Mouse (Mus musculus) erythroblast, embryonic 14.5 days (primary cell): ENCODE data around the gene Bloc1s1. TPM values are rescaled to one million over a fixed set of nuclear protein-coding genes. Genes with fewer than 3 reads are reported as not detected.
A peak's percentile ranks its signal among the peaks of the same experiment; 100 is the strongest.

ENCODE experiments used
- H3K27me3 ChIP-seq: 2 replicates; pipeline ENCODE4 v1.6.1; 2012; ENCODE audit warnings: inconsistent platforms; ENCODE audit not compliant: control insufficient read depth
- H3K36me3 ChIP-seq: 2 replicates; pipeline ENCODE4 v1.6.1; 2012; ENCODE audit warnings: mild to moderate bottlenecking, inconsistent platforms; ENCODE audit not compliant: control insufficient read depth
- H3K4me1 ChIP-seq: 2 replicates; pipeline ENCODE4 v1.6.1; 2012; ENCODE audit warnings: inconsistent platforms; ENCODE audit not compliant: control insufficient read depth
- H3K4me3 ChIP-seq: replicated peaks from 2 replicates; pipeline ENCODE3; 2012; ENCODE audit warnings: moderate library complexity, mild to moderate bottlenecking, inconsistent platforms
- H3K9me3 ChIP-seq: 2 replicates; pipeline ENCODE4 v1.6.1; 2012; ENCODE audit warnings: low read length, inconsistent platforms, mixed read lengths; ENCODE audit not compliant: control insufficient read depth
- GATA1 ChIP-seq: IDR thresholded peaks from 2 replicates; pipeline ENCODE4 v1.6.1; 2012; ENCODE audit warnings: low read length, inconsistent platforms, mixed read lengths
- TAL1 ChIP-seq: IDR thresholded peaks from 3 replicates; pipeline ENCODE4 v1.6.1; 2012; ENCODE audit warnings: low read length, inconsistent platforms, mixed read lengths
- polyA plus RNA-seq: library from polyadenylated mRNA; stranded (reverse); fragments of >175 nt; gene quantifications from 2 replicates; pipeline ENCODE4 v1.2.3, GENCODE M21; 2012

The Bloc1s1 gene
- 16.6 and 25.2 TPM in 2 replicates for polyA plus RNA-seq

DNA sequence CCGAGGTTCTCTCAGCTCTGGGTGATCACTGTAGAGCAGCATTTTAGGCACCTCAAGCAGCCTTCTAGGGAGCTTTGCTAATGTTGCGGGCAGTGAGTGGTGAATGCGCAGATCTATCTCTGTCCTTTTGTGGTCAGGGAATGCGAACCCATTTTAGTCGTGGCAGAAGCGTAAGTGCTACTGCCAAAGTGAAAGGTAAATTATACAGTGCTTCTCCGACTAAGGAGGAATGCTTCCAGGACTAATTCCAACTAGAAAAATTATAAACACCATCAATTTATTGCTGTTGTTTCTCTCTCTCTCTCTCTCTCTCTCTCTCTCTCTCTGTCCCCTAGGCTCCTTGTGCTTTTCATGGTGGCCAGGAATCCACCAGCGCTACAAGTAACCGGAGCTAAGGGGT lies at the start of gene Bloc1s1:
TSS of gene Bloc1s1 (minus strand) at position 101 of the 400 bp plus-strand sequence.
- peaks cover 28% of the 10 kb centered on the region for H3K4me1 ChIP-seq
- peaks cover 19% of the 10 kb centered on the region for H3K27me3 ChIP-seq
- no peaks in the 10 kb centered on the region for H3K9me3 ChIP-seq
- peaks cover 3% of the 10 kb centered on the region for H3K36me3 ChIP-seq
- H3K4me3 ChIP-seq = peak within 1 kb of the TSS; percentile 85
- no peak for TF ChIP-seq GATA1
- no peak for TF ChIP-seq TAL1

GRCm38 (mm10) chr10:128972841-128973240 lies 49.0 kb upstream of the Bloc1s1 start:
- peaks cover 10% of the 10 kb centered on the region for H3K27me3 ChIP-seq
- H3K36me3 ChIP-seq = no peaks in the 10 kb centered on the region
- H3K9me3 ChIP-seq = no peaks in the 10 kb centered on the region
- H3K4me3 ChIP-seq = no peak overlapping the region
- no peak for TF ChIP-seq GATA1
- no peak for TF ChIP-seq TAL1
- H3K4me1 ChIP-seq = no peaks in the 10 kb centered on the region

- Histone ChIP-seq H3K4me3 (no peak overlapping the region), H3K4me1 (no peaks in the 10 kb centered on the region), H3K27me3 (peaks cover 12% of the 10 kb centered on the region), H3K9me3 (no peaks in the 10 kb centered on the region), H3K36me3 (no peaks in the 10 kb centered on the region)
- TF ChIP-seq TAL1 = no peak
- no peak for TF ChIP-seq GATA1
Observed at GRCm38 (mm10) chr10:128970740-128971250, 47.0 kb upstream of the Bloc1s1 start.

DNA sequence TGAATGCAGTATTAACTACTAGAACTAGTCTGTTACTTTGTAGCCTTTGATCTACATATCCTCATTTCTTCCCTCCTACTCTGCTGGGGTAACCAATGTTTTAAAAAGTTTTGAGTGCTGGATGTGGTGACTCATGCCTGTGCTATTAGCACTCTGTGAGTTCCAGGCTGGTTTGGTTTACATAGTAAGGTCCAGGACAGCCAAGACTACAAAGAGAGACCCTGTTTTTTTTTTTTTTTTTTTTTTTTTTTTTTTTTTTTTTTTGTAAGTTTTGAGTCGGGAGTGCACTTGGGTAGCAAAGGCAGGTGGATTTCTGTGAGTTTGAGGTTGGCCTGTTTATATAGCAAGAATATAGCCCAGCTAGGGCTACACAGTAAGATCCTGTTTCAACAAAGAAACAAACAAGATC lies 44.5 kb upstream of the Bloc1s1 start:
- Histone ChIP-seq H3K4me1 (no peaks in the 10 kb centered on the region), H3K27me3 (peaks cover 12% of the 10 kb centered on the region), H3K9me3 (no peaks in the 10 kb centered on the region), H3K36me3 (no peaks in the 10 kb centered on the region), H3K4me3 (no peak overlapping the region)
- no peak for TF ChIP-seq GATA1
- no peak for TF ChIP-seq TAL1

- no peaks in the 10 kb centered on the region for H3K36me3 ChIP-seq
- TF ChIP-seq TAL1 (no peak), GATA1 (no peak)
- H3K4me1 ChIP-seq = no peaks in the 10 kb centered on the region
- no peak overlapping the region for H3K4me3 ChIP-seq
- H3K9me3 ChIP-seq = no peaks in the 10 kb centered on the region
- H3K27me3 ChIP-seq = peaks cover 12% of the 10 kb centered on the region
Observed at GRCm38 (mm10) chr10:128965871-128966270, 42.0 kb upstream of the Bloc1s1 start.

DNA sequence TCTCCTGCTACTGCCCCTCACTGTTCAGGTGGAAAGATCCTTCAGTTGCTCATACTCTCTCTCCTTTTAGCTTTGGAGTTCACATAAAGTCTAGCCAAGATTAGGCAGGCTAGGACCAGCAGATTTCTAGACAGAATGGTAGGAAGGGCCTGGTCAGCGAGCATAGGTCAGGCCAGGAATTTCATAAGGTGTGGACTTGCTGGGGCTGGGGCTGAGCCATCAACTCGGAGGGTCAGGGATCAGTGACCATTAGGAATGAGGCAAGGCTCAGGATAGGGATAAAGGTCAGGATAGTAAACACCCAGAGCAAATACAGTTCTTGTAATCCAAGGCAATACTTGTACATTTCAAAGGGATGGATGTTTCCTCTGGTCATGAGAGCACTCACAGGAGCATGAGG lies 41.1 kb upstream of the Bloc1s1 start:
- TF ChIP-seq TAL1 = no peak
- TF ChIP-seq GATA1 = no peak
- H3K9me3 ChIP-seq = no peaks in the 10 kb centered on the region
- no peaks in the 10 kb centered on the region for H3K36me3 ChIP-seq
- peaks cover 11% of the 10 kb centered on the region; the same call in 1 of the 2 replicates for H3K27me3 ChIP-seq
- no peaks in the 10 kb centered on the region for H3K4me1 ChIP-seq
- no peak overlapping the region for H3K4me3 ChIP-seq

- no peak within 1 kb of the TSS for H3K4me3 ChIP-seq
- H3K36me3 ChIP-seq = no peaks in the 10 kb centered on the region
- no peak for TF ChIP-seq GATA1
- no peak for TF ChIP-seq TAL1
- H3K9me3 ChIP-seq = no peaks in the 10 kb centered on the region
- peaks cover 23% of the 10 kb centered on the region for H3K27me3 ChIP-seq
- H3K4me1 ChIP-seq = no peaks in the 10 kb centered on the region
Observed at GRCm38 (mm10) chr10:128960590-128961584, 37.1 kb upstream of the Bloc1s1 start, which contains the start of gene Mettl7b. Gene Mettl7b (minus strand): TSS chr10:128960988.

DNA sequence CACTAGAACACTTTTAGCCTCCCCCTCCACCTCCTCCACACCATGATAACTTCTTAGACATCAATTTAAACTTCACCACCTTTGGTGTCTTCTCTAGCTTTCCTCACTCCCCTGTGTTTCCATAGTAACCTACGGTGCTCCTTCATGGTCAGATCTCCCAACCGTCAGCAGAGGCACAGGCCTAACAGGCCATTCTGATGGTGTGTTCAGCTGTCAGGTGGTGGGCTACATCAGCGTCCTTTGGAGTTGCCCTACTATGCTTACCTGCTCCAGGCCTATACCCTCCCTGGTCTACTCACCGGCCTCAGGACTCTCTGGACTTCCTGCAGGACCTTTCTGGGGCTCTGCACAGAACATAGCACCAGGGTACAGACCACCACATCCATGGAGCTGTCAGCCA lies 36.3 kb upstream of the Bloc1s1 start:
- no peaks in the 10 kb centered on the region for H3K9me3 ChIP-seq
- H3K4me1 ChIP-seq = no peaks in the 10 kb centered on the region
- peaks cover 26% of the 10 kb centered on the region for H3K27me3 ChIP-seq
- H3K4me3 ChIP-seq = no peak overlapping the region
- TF ChIP-seq GATA1 (no peak), TAL1 (no peak)
- no peaks in the 10 kb centered on the region for H3K36me3 ChIP-seq

GRCm38 (mm10) chr10:128958340-128958739 lies 34.5 kb upstream of the Bloc1s1 start:
- no peaks in the 10 kb centered on the region for H3K4me1 ChIP-seq
- H3K4me3 ChIP-seq = no peak overlapping the region
- H3K27me3 ChIP-seq = peaks cover 29% of the 10 kb centered on the region
- H3K36me3 ChIP-seq = no peaks in the 10 kb centered on the region
- no peak for TF ChIP-seq TAL1
- no peak for TF ChIP-seq GATA1
- H3K9me3 ChIP-seq = no peaks in the 10 kb centered on the region
